Mouse (Mus musculus): ENCODE measurements at regions not wholly inside any gene's neighbourhood (a gene's known extent, or its start where the extent isn't known, plus 50 kb on each side); places are given as distances from the start of the nearest gene placed in this dataset.

DNA sequence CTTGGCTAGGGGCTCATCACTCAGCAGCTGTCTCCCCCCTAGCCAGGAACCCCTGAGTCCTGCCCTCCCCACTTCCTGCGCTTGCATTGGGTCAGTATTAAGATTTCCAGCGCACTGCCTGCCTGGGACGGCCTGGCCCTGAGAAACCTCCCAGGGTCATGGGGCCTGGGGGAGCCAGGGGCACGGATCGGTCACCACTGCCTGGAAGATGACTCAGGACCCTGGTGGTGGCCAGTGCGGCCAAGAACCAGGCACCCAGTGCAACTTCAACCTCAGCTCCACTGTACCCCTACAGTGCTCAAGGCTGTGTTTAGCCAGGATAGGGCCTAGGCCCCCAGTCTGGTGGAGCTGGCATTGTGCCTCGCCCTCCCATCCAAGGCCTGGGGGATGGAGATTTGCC is 111.9 kb upstream of the Zbtb40 start:
- DNase-seq (ENCODE audit: low spot score in 2 of 2) = no peak

DNA sequence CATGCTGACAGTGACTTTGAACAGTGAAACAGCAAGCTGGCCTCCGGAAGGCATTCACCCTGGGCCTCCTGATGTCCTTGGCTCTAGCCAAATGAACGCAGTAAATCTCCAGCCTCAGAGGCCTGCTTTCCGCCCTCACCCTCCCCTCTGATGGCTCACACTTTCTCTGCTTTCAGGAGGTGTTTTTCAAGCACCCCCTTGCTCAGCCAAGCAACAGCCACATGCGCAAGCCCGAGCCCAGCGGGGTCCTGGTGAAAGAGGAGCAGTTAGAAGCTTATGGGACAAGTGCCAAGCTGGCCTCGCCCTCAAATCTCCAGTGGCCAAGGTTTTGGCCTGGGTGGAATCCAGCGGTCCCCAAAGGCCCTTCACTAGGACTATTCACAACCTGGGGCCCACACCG is 109.6 kb upstream of the Zbtb40 start:
- DNase-seq (ENCODE audit: low spot score in 2 of 2) = no peak

DNA sequence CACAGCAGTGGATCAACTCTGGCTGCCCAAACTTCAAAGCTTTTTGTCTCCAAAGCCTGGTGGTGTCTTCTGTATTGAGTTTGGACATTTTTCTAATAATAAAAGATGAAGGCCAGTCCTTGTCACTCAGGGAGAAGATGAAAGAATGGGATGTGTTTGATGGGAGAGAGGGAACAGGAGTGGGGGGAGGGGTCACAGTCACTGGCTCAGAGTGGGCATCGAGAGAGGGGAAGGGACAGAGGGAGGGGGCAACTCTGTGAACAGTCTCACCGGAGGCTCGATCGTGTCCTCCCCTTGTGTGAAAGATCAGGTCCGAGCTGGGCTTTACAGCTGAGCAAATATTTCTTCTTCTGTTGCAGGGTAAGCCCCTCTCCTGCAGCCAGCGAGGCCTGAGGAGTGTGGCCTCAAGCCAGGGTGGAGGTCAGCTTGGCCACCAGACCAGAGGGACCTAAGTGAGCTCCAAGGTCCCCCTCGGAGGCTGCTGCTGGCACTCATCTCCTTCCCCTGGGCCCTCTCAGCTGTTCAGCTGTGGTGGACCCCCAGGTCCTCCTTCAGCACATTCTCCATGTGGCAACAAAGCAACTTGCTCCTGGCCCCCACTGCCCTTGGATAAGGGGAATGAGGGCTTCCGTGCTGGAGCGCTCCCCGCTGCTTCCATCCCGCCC is 108.0 kb upstream of the Zbtb40 start:
- DNase-seq (ENCODE audit: low spot score in 2 of 2) = no peak

DNA sequence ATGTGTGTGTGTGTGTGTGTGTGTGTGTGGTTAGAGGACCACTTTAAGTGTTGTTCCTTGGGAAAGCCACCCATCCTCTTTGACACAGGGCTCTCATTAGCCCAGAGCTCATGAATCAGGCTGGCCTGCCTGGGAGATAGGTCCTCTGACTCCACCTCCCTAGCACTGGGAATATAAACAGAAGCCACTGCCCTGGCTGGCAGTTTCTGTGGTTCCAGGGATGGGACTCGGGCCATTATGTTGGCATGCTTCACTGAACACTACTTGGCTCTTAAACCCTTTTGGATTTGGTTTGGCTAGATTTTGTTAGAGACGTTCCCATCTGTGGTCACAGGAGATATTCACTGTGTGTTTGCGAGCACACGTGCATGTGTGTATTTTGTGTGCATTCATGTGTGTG is 100.2 kb upstream of the Zbtb40 start:
- DNase-seq (ENCODE audit: low spot score in 2 of 2) = no peak

DNA sequence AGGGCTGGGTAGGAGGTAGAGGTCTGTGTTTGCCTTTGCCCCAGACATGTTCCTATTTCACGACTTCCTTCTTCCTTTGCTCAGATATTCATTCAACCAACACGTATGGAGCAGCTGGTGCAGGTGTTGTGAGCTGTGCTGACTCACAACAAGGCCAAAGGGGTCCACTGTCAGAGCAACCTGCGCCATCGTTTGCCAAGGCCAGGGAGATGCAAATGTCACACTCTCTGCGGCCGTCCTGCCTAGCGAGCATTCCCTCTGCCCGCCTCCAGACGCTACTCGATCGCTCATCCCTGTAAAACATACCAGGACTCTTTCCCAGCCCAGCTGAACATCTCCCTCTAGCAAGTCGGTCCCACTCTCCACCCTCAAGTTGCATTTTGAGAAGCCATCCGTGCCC is 99.2 kb upstream of the Zbtb40 start:
- DNase-seq (ENCODE audit: low spot score in 2 of 2) = no peak

DNA sequence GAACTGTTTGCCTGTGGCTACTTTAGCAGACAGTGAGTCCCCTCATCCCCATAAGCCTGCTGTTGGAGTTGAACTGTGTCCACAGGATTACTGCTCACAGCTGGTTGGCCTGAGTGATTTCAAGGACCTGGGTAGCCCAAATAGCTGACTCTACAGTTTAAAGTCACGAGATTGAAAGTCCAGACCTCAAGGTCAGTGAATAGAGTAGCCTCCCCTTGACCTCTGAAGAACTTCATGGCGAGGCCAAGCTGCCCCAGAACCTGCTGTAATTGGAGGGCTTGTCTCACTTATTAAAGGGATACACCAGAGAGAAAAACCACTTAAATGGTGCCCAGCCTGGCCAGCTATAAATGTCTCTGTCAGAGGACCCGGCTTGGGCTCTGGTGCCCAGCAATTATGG is 97.7 kb upstream of the Zbtb40 start:
- DNase-seq (ENCODE audit: low spot score in 2 of 2) = no peak

DNA sequence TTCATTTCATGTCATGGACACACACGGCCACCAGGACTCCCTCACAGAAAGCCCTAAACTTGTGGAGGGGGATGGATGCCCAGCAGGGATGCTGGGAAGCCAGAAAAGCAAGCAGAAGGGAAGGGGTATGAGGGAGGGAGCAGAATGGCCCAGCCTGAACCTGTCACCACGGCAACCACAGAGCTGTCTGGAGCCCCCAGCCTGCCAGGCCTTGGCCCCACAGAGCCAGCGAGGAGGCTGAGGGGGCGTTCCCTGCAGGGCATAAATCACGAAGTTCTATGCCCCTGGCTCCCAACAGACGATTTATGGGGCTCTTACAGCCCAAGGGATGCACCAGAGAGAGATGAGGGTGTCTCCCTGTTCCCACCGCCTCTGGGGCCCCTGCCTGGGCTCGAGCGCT is 93.7 kb upstream of the Zbtb40 start:
- DNase-seq (ENCODE audit: low spot score in 2 of 2) = no peak

DNA sequence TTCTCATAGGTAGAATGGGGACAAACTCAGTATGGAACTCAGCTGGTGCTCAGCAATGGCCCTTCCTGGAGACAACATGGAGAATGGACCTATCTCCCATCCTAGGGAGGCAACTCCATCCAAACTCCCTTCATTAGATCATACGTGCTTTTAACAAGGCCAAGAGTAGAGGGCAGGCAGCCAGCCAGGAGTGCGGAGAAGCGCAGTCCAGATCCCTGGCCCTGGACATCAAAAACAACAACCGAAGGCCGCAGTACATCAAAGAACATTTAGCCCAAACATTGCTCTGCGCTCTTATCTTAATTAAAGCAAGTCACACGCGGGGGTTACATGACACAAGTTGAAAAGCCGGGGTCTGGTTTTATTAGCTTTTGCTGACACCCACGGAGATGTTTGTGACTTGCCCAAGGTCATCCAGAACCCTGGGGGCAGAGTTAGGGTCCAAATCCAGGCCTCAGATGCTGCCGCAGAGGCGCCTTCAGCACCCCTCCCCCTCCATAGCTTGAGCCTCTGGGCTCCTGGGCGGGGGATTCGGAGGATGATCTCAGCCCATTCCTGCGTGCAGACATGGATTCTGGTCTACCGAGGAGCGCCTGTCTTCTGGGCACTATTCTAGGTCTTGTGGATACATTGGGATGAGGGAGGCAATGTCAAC is 90.6 kb upstream of the Zbtb40 start:
- DNase-seq (ENCODE audit: low spot score in 2 of 2) = no peak

DNA sequence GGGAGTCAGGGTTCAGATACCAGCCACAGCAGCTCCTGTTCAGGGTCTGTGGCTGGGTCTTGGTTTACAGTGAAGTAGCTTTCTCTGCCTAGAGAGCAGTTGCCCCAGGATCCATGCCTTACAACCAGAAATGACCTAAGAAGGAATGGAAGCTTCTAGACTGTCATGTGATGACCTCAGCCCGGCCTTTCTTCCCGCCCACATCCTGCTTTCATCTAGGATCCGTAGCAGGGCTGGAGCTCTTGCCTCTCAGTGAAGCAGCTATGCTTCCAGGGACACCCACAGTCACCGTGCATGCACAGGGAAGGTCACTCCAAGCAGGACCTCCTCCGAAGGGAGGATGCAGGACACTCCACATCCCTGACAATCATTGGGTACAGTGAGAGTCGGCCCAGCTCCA is 89.5 kb upstream of the Zbtb40 start:
- no peak for DNase-seq (ENCODE audit: low spot score in 2 of 2)

DNA sequence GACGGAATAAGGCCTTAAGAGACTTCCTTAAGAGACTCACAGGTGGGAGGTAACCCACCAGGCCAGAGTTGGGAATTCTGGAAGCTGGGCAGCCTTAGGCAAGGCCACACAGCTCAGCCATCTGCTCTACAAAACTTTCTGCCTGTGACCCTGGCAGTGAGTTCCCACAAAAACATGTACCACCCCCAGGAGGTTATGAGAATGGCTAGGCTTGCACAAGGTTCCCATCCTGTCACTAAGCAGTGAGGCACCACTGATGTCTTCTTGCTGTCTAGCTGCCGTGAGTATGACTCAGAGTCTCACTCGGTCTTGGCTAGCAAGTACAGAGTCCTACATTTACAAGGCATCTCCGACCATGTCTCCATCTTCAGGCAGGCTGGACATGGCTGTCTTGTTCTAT is 87.7 kb upstream of the Zbtb40 start:
- no peak for DNase-seq (ENCODE audit: low spot score in 2 of 2)

DNA sequence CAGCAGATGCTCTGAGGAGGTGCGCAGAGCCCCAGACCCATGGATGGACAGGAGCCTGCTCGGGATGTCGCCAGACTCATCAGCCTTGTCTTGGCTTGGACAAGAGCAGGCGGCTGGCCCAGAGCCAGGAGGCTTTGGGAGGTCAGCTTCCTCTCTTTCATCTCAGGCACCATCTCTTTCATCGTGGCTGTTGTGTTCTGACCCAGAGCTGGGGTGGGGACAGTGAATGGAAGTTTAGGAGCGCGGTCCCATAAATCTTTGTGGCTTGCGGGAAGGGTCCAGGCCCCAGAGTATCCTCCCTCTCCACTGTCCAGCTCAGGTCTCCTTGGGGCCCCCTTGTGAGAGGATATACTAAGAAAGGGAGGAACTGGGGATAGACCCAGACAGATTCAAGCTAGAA is 87.2 kb upstream of the Zbtb40 start:
- DNase-seq (ENCODE audit: low spot score in 2 of 2) = no peak

DNA sequence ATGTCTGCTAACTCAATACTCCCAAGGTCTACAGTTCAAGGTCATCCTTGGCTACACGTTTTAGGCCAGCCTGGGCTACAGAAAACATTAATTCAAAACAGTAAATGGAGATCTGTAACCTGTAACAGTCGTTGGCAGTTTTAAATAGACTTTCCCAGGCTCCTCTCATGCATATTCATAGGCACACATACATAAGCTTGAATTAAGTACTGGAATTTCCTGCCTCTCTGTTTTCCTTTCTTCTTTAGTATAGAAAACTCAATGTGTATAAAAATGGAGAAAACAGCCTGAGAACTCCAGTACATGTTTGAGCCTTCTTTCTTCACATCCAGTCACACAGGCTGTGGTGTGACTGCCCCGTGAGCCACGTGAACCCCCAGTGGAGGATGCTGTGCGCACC is 86.0 kb upstream of the Zbtb40 start:
- no peak for DNase-seq (ENCODE audit: low spot score in 2 of 2)

DNA sequence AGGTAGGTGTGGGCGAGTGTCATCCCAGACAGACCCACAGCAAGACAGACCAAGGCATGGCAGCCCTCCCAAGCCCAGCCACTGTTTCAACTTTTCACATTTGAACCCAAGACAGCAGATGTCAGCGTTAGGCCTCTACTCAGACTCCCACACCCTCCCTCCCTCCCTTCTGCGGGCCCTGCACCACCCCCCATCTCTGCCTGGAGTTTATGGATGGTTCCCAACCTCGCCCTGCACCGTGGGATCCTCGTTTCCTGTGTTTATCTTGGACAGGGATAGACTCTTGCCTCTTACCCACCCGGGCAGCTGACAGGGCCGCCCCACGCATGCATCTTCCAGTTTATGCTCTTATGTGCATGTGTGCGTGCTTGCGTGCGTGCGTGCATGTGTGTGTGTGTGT is 85.2 kb upstream of the Zbtb40 start:
- DNase-seq (ENCODE audit: low spot score in 2 of 2) = no peak

DNA sequence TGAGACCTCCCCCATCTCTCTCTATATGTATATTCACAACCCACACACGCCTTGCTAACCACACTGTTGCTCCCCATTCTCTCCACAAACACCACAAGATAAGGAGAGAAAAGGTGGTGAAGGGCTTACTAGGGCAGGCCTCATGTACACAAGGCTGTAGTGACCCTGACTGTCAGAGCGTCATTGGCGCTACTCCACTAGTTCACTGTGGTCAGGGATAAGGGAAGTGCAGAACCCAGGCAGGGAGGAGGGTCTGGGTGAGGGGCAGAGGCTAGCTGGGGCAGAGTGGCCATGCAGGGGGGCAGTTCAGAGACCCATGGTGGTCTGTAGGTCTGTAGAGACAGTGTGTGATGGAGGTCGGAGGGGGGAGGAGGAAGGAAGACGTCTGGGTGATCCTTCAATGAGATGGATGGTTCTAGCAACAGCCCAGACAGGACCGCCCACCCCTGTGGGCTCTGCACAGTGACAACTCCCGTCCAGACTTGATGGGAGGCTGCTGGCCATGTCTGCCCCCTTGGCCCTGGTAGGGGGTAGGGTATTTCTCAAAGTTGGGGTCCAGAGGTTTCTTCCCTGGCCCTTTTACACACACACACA is 82.1 kb upstream of the Zbtb40 start:
- DNase-seq (ENCODE audit: low spot score in 2 of 2) = no peak

DNA sequence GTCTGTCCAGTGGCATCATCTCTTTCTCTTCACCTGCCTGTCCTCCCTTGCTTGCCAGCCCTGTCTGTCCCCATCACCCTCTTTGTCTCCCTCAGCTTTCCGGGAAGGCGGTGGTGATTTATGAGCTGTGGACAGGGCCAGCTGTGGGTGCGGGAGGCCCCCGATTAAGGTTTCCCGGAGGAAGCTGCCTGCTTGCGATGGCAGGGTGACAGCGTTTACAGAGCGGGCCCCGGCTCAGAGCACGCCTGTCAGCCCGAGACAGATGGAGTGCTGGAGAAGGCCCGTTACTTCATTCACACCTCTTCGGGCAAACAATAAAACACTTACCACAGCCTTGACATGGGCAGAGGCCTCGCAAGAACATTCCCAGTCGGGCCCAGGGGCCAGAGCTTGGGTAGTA is 79.6 kb upstream of the Zbtb40 start:
- no peak for DNase-seq (ENCODE audit: low spot score in 2 of 2)

DNA sequence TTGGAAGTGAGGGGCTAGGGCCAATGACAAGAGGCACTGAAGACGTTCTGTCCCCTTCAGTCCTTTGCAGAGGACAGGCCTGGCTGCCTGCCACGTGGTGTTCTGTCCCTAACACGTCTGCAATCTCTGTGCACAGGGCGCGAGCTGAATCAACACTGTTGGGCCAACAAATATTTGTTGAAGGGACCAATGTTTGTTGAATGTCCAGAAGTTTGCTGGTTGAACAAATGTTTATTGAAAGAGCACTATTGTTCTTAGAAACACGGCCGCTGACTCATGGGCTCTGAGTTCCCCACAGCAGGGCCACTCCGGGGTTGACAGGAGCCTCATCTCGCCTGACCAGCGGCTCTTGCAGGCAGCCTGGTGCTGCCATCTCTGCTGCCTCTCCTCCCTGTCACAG is 73.1 kb upstream of the Zbtb40 start:
- no peak for DNase-seq (ENCODE audit: low spot score in 2 of 2)

DNA sequence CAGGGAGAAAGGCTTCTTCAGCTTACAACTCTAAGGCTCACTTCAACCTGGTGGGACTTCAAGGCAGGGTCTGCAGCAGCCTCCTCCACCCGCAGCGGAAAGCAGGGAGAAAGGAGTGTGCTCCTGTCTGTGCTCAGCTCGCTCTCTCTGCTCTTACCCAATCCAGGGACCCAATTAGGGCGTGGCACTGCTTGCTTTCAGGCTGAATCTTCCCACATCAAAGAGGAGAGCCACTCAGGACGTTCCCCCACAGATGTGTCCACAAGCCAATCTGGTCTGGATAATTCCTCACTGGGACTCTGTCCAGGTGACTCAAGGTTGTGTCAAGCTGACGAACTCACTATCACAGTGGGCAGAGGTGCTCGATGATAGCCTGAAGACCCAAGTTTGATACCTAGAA is 72.0 kb upstream of the Zbtb40 start:
- no peak for DNase-seq (ENCODE audit: low spot score in 2 of 2)

DNA sequence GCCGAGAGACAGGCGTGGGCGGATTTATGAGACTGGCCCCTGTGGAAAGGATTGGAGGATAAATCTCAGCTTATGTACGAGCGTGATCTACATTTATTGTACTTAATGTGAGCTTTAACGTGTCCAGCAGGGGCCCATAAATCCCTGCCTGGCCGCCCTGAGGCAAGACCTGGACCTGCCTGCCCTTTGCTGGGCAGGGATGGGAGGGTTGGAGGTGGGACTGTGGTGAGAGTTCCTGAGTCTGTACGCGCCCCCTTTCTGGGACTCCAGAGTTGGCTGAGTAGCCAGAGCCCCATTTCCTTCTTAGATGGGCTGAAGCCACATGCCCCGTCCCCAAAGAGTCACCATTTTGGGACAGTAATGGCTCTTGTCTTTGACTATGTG is 69.7 kb upstream of the Zbtb40 start:
- no peak for DNase-seq (ENCODE audit: low spot score in 2 of 2)

DNA sequence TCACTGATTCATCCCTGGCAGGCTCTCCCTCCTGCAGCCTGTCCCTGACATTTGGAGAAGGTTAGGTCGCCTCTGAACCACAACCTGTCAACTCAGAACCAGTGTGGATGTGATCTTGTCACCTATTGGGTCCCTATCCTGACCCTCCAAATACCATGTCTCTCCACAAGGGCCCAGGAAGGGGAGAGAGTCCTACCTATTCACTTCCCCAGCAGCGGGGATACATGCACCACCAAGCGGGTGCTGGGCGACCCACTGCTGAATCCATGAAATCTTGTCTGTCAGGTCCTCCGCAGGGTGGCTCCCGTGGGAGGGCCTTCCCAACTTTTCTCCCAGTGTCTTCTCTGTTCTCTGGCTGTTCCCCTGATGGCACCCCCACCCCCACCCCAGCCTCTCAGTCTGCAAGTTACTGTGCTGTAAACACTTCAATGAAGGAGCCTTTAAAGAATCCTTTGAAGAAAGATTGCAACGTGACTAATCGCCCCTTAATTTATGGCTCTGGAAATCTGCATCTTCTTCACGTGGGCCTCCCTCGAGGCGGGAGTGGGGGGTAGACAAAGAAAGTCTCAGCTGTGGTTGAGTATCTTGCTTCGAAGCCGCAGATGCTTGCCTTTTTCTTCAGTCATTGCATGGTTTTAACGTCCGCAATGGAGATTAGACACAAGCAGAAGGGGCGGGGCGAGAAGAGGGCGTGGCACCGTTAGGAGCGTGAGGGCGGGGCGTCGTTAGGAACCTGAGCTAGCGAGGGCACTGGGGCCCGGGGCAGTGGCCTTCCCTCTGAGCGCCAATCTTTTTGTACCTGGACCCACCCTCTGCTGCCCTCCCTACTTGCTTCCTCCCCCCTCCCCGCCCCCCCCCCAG is 69.1 kb upstream of the Zbtb40 start:
- peak; percentile 52 to 76 for DNase-seq (ENCODE audit: low spot score in 2 of 2)

DNA sequence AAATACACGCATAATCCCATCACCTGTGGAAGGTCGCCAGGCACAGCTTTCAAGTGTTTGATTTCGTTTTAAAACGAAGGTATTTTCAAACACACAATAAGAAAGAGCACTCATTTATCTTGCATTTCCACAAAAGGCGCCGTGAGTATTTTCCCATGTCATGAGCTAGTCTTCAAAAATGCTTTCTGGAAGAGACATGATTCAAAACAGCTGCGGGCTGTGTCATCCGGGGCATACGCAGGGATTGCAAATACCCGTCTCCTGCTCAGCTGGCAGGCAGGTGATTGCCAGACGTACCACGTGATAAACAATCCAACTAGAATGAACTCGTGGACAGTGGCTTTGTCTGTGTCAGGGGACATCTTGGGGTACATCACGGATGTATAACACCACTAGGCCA is 66.5 kb upstream of the Zbtb40 start:
- DNase-seq (ENCODE audit: low spot score in 2 of 2) = no peak

DNA sequence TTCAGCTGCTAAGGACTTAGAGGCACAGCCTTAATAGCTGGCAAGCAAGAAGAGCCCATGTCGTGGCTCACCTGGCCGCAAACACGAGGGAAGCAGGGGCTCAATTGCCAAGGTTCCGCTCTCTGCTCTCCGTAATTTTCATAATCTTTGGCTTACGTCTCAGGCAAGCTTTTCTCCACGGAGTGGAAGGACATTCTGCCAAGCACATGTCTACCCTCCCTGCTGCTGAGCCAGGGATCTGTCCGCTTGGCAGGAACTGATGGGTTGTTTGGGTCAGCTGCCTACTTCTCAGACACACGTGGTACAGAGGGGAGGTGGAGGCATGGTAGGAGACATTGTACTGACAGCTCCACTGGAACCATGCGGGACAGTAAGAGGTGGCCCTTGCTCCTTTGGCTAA is 61.7 kb upstream of the Zbtb40 start:
- no peak for DNase-seq (ENCODE audit: low spot score in 2 of 2)

DNA sequence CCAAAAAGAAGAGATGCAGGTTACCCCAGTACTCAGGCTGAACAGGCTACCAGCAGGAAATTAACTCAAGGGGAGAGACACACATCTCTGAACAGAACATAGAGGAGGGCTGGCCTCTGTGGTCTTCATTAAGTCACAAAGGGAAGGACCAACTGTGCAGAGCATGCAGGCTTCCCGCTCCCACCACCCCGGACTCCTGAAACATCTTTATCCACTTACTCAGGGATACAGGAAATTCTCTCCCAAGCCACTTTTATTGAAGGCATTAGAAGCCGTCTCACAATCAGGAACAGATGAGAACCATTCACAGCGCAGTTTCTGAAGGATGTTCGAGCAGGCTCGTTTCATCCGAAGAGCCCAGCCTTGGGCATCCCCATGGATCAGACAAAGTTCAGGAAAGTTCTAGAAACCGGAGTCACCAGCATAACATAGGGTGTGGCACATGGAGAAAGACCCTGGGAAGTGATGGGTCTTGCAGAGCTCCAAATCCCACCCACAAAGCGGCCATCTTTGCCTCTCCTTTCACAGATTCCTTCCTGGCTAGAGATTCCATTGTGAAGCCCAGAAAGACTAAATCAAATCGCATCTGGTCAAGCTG is 55.9 kb upstream of the Zbtb40 start:
- DNase-seq (ENCODE audit: low spot score in 2 of 2) = no peak
